Mouse (Mus musculus) heart, adult 2 months (tissue): Measurements from ENCODE around the gene Olfr97.

Experiments
- CTCF ChIP-seq: fragments of 200-600 bp; IDR thresholded peaks from 2 replicates; pipeline ENCODE4 v1.8.1; 2022; ENCODE audit warnings: antibody characterized with exemption, mild to moderate bottlenecking, moderate library complexity
- EP300 ChIP-seq: fragments of 200-500 bp; IDR thresholded peaks from 2 replicates; pipeline ENCODE4 v1.6.1; 2011; ENCODE audit warnings: low read depth, low read length, control low read depth; ENCODE audit not compliant: insufficient read depth
- POLR2A ChIP-seq: fragments of 200-500 bp; IDR thresholded peaks from 2 replicates; pipeline ENCODE4 v1.6.1; 2011; ENCODE audit warnings: mild to moderate bottlenecking, low read depth, low read length, control low read depth; ENCODE audit not compliant: insufficient read depth

GRCm38 (mm10) chr17:37275626-37276248 is 38.6 kb upstream of the Olfr97 start:
- TF ChIP-seq POLR2A (no peak), CTCF (no peak), EP300 (no peak)
